Mouse (Mus musculus) liver, embryonic 14.5 days (tissue): Measurements from ENCODE around the gene Ldlrap1. TPM values are rescaled to one million over a fixed set of nuclear protein-coding genes. Genes with fewer than 3 reads are reported as not detected.

Experiments used
- ATAC-seq: fragments of 200-750 bp; cut with Nextera tagmentation; 2 replicates; pipeline ENCODE4 v1.8.0; 2017; ENCODE audit warnings: moderate number of reproducible peaks, mild to moderate bottlenecking, moderate library complexity; ENCODE audit not compliant: insufficient read depth
- DNase-seq, 3 experiments: peaks; one replicate each; pipeline ENCODE4 v3.0.0-alpha.2; 2012 to 2013; ENCODE audit warnings: low read depth in 3 of 3, low spot score in 3 of 3
- H3K27ac ChIP-seq: fragments of 300-500 bp; sonication (generic); 2 replicates; pipeline ENCODE4 v1.5.1; 2014; ENCODE audit warnings: moderate library complexity, mild to moderate bottlenecking, control low read depth, inconsistent platforms
- H3K27me3 ChIP-seq: fragments of 300-500 bp; sonication (generic); 2 replicates; pipeline ENCODE4 v1.6.1; 2014; ENCODE audit warnings: mild to moderate bottlenecking, low read length, moderate library complexity; ENCODE audit not compliant: control insufficient read depth, insufficient read depth
- H3K36me3 ChIP-seq: fragments of 300-500 bp; sonication (generic); replicated peaks from 2 replicates; pipeline ENCODE4 v1.6.1; 2014; ENCODE audit warnings: low read depth; ENCODE audit not compliant: control insufficient read depth, insufficient read depth
- H3K4me1 ChIP-seq, 2 experiments: fragments of 200-500 bp in 1 of 2; fragments of 300-500 bp in 1 of 2; sonication (generic) in 1 of 2; replicated peaks; 2 replicates each; pipeline ENCODE4 v1.6.1; 2012 to 2014; ENCODE audit warnings: antibody characterized with exemption in 1 of 2, inconsistent platforms in 1 of 2, low read length in 1 of 2; ENCODE audit not compliant: control insufficient read depth in 2 of 2, insufficient read depth in 2 of 2
- H3K4me2 ChIP-seq: fragments of 300-500 bp; sonication (generic); 2 replicates; pipeline ENCODE4 v1.6.1; 2014; ENCODE audit warnings: low read depth, mild to moderate bottlenecking, control low read depth, moderate library complexity
- H3K4me3 ChIP-seq, 2 experiments: fragments of 200-500 bp in 1 of 2; fragments of 300-500 bp in 1 of 2; sonication (generic) in 1 of 2; 2 replicates each; pipeline ENCODE4 v1.5.1; 2012 to 2014; ENCODE audit warnings: low read depth in 2 of 2, low read length in 2 of 2, mild to moderate bottlenecking in 2 of 2, control low read depth in 1 of 2, inconsistent platforms in 1 of 2, moderate library complexity in 1 of 2; ENCODE audit not compliant: insufficient read depth in 1 of 2
- H3K9ac ChIP-seq: fragments of 300-500 bp; sonication (generic); replicated peaks from 2 replicates; pipeline ENCODE4 v1.6.1; 2014; ENCODE audit warnings: mild to moderate bottlenecking, control low read depth, moderate library complexity
- H3K9me3 ChIP-seq: fragments of 300-500 bp; sonication (generic); 2 replicates; pipeline ENCODE4 v1.6.1; 2016; ENCODE audit warnings: low read length, mixed read lengths; ENCODE audit not compliant: control insufficient read depth
- CTCF ChIP-seq: IDR thresholded peaks from 2 replicates; pipeline ENCODE4 v1.5.1; 2016; ENCODE audit warnings: antibody characterized with exemption, low read depth, control low read depth
- EP300 ChIP-seq: IDR thresholded peaks from 2 replicates; pipeline ENCODE4 v1.6.1; 2016; ENCODE audit warnings: antibody characterized with exemption, low read depth
- WGBS: fragments of 180-500 bp; shearing (Covaris S2); extraction: QIAGEN DNeasy Blood & Tissue Kit; methylation state at CpG from one replicate; pipeline ENCODE4 v1.1.7; 2014; ENCODE audit not compliant: insufficient replicate concordance; 5-methylcytosine and 5-hydroxymethylcytosine counted together
- polyA plus RNA-seq, 2 experiments: library from polyadenylated mRNA; depleted of rRNA in 1 of 2; stranded (reverse) in 1 of 2; unstranded in 1 of 2; fragments of >200 nt; fragmentation: Nextera tagmentation in 1 of 2; extraction: Ambion mirVana in 1 of 2; gene quantifications; 2 replicates each; pipeline versions ENCODE4 v1.2.1 to v1.2.3; 2012 to 2014

Ldlrap1 gene
- polyA plus RNA-seq, 2 experiments = 9.1 to 13.4 TPM

- no peak for ATAC-seq
- DNase-seq = no peak
- Histone ChIP-seq H3K4me1 (peaks cover 38 to 45% of the 10 kb centered on the region in 2 experiments), H3K27ac (no peak overlapping the region), H3K4me3 (no peak overlapping the region), H3K9ac (no peak overlapping the region), H3K27me3 (no peaks in the 10 kb centered on the region), H3K36me3 (no peaks in the 10 kb centered on the region), H3K9me3 (no peaks in the 10 kb centered on the region), H3K4me2 (no peak overlapping the region)
- TF ChIP-seq EP300 (no peak), CTCF (no peak)
- 70% methylated on average over 7 of the region's 7 CpGs for WGBS
These were observed 1.4 kb upstream of the Ldlrap1 start for GRCm38 (mm10) chr4:134769081-134769811.

- peaks cover 43 to 46% of the 10 kb centered on the region in 2 experiments for H3K4me1 ChIP-seq
- no peaks in the 10 kb centered on the region for H3K27me3 ChIP-seq
- no peaks in the 10 kb centered on the region for H3K36me3 ChIP-seq
- ATAC-seq (no peak), DNase-seq (no peak)
- H3K27ac ChIP-seq = peak overlapping the region; percentile 30
- peak overlapping the region; percentile 72 for H3K9ac ChIP-seq
- H3K4me2 ChIP-seq = peak overlapping the region; percentile 97
- peak overlapping the region; percentile 60 to 83 for H3K4me3 ChIP-seq
- 12% methylated on average over 21 of the region's 21 CpGs for WGBS
- no peaks in the 10 kb centered on the region for H3K9me3 ChIP-seq
- TF ChIP-seq EP300 (no peak), CTCF (no peak)
These were observed 533 bp upstream of the Ldlrap1 start for GRCm38 (mm10) chr4:134768226-134768888.

DNA sequence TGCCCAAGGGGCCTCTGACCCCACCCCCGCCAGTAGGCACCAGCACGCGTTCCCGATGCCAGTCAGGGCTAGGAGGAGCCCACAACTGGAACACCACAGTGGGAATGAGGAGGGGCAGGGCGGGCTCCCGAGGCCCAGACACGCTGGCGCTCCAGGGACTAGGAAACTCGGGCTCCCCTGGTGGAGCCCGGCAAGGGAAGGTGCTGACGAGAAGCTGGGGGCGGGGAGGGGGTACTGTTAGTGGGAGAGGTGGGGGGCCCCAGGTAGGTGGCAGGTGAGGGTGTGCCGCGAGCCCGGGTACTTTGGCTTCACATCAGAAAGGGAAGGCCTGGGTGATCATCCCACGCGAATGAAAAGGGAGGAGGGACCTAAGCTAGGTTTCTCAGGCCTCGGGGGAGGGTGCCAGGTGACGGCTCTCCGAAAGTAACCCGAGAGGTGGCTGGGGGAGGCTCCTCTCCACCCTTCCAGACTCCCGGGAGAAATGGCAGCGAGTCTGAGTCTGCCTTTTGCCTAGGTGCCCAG, 859 bp downstream of the Ldlrap1 start:
- Histone ChIP-seq H3K4me2 (peak overlapping the region; percentile 97), H3K27ac (peak overlapping the region; percentile 2; the same call in 1 of the 2 replicates), H3K9me3 (no peaks in the 10 kb centered on the region), H3K4me3 (peak overlapping the region; percentile 60 to 79), H3K27me3 (no peaks in the 10 kb centered on the region), H3K9ac (peak overlapping the region; percentile 82), H3K36me3 (no peaks in the 10 kb centered on the region), H3K4me1 (peaks cover 49 to 51% of the 10 kb centered on the region in 2 experiments)
- TF ChIP-seq EP300 (no peak), CTCF (peak; percentile 19; the same call in 1 of the 2 replicates)
- 2% methylated on average over 23 of the region's 23 CpGs for WGBS
- DNase-seq (no peak), ATAC-seq (peak; percentile 27; the same call in 1 of the 2 replicates)

DNA sequence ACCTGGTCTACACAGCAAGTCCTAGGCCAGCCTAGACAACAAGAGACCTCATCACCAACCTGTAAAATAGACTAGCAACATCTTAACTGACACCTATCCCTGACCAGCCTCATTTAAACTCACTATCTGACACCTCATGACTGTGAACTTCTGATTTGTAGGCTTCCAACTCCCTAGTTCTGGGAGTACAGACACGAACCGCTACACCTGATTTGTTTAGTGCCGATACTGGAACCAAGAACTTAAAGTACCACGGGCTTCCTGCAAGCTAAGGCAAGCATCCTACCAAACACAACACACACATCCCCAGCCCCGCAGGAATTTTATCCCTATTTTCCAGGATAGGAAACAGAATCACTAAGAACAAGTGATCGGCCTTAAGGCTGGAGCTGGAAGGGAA, 1.5 kb downstream of the Ldlrap1 start:
- peaks cover 55 to 56% of the 10 kb centered on the region in 2 experiments for H3K4me1 ChIP-seq
- H3K27me3 ChIP-seq = no peaks in the 10 kb centered on the region
- WGBS = 56% methylated on average over 6 of the region's 6 CpGs
- peak overlapping the region; percentile 12; the same call in 1 of the 2 replicates for H3K27ac ChIP-seq
- peak overlapping the region; percentile 60 to 79 for H3K4me3 ChIP-seq
- H3K9me3 ChIP-seq = no peaks in the 10 kb centered on the region
- peak overlapping the region; percentile 82 for H3K9ac ChIP-seq
- H3K4me2 ChIP-seq = peak overlapping the region; percentile 97
- no peaks in the 10 kb centered on the region; the same call in 1 of the 2 replicates for H3K36me3 ChIP-seq
- no peak for DNase-seq
- no peak for ATAC-seq
- no peak for TF ChIP-seq EP300
- no peak for TF ChIP-seq CTCF

GRCm38 (mm10) chr4:134764333-134764732, 3.5 kb downstream of the Ldlrap1 start:
- Histone ChIP-seq H3K27ac (peak overlapping the region; percentile 81), H3K4me2 (peak overlapping the region; percentile 97), H3K36me3 (no peaks in the 10 kb centered on the region; the same call in 1 of the 2 replicates), H3K9ac (peak overlapping the region; percentile 61), H3K4me3 (peak overlapping the region in 1 of 2 experiments; percentile 21; a peak in 2 of 4 replicates), H3K9me3 (no peaks in the 10 kb centered on the region), H3K27me3 (no peaks in the 10 kb centered on the region), H3K4me1 (peaks cover 75% of the 10 kb centered on the region in 2 experiments)
- peak; percentile 10 for ATAC-seq
- 3% methylated on average over 3 of the region's 3 CpGs for WGBS
- DNase-seq = no peak
- TF ChIP-seq CTCF (no peak), EP300 (no peak)
